Mouse (Mus musculus) embryonic facial prominence, embryonic 11.5 days (tissue): ENCODE data around the gene Nckap1l. TPM values are rescaled to one million over a fixed set of nuclear protein-coding genes. Genes with fewer than 3 reads are reported as not detected.
"Not testable (repeated sequence)": the region's sequence is repeated elsewhere in the genome, so short reads cannot be mapped to it uniquely, and the experiment has no call there.

ENCODE experiments used
- ATAC-seq: fragments of 200-750 bp; cut with Nextera tagmentation; replicated peaks from 2 replicates; pipeline ENCODE4 v1.8.0; 2017; ENCODE audit warnings: low read depth; ENCODE audit not compliant: insufficient number of reproducible peaks, low FRiP score, low TSS enrichment
- DNase-seq: peaks from one replicate; pipeline ENCODE4 v3.0.0-alpha.2; 2015; ENCODE audit warnings: low spot score
- H3K27ac ChIP-seq: fragments of 300-500 bp; sonication (generic); replicated peaks from 2 replicates; pipeline ENCODE4 v1.5.1; 2014; ENCODE audit warnings: mild to moderate bottlenecking, low read depth, low read length, control low read depth
- H3K27me3 ChIP-seq: fragments of 300-500 bp; sonication (generic); 2 replicates; pipeline ENCODE4 v1.6.1; 2014; ENCODE audit warnings: mild to moderate bottlenecking, low read length, moderate library complexity, mixed read lengths; ENCODE audit not compliant: control insufficient read depth, insufficient read depth
- H3K36me3 ChIP-seq: fragments of 300-500 bp; sonication (generic); replicated peaks from 2 replicates; pipeline ENCODE4 v1.6.1; 2014; ENCODE audit warnings: low read depth, mild to moderate bottlenecking, low read length, moderate library complexity, mixed read lengths; ENCODE audit not compliant: control insufficient read depth, insufficient read depth
- H3K4me1 ChIP-seq: fragments of 300-500 bp; sonication (generic); 2 replicates; pipeline ENCODE4 v1.6.1; 2014; ENCODE audit warnings: low read length, mixed read lengths; ENCODE audit not compliant: control insufficient read depth, insufficient read depth
- H3K4me2 ChIP-seq: fragments of 300-500 bp; sonication (generic); 2 replicates; pipeline ENCODE4 v1.6.1; 2014; ENCODE audit warnings: low read depth, mild to moderate bottlenecking, control low read depth, low read length, moderate library complexity
- H3K4me3 ChIP-seq: fragments of 300-500 bp; sonication (generic); 2 replicates; pipeline ENCODE4 v1.5.1; 2014; ENCODE audit warnings: low read depth, low read length, control low read depth
- H3K9ac ChIP-seq: fragments of 300-500 bp; sonication (generic); replicated peaks from 2 replicates; pipeline ENCODE4 v1.6.1; 2014; ENCODE audit warnings: mild to moderate bottlenecking, control low read depth, low read length
- H3K9me3 ChIP-seq: fragments of 300-500 bp; sonication (generic); replicated peaks from 2 replicates; pipeline ENCODE4 v1.6.1; 2016; ENCODE audit warnings: mild to moderate bottlenecking, low read length, inconsistent platforms, mixed read lengths; ENCODE audit not compliant: control insufficient read depth
- WGBS: fragments of 180-500 bp; shearing (Covaris S2); extraction: QIAGEN DNeasy Blood & Tissue Kit; methylation state at CpG from one replicate; pipeline ENCODE4 v1.1.7; 2014; 5-methylcytosine and 5-hydroxymethylcytosine counted together
- polyA plus RNA-seq: library from polyadenylated mRNA; unstranded; fragments of >200 nt; fragmentation: Nextera tagmentation; extraction: Ambion mirVana; gene quantifications from 2 replicates; pipeline ENCODE4 v1.2.1, GENCODE M21; 2014

Nckap1l gene
- polyA plus RNA-seq = 2.0 and 2.1 TPM in 2 replicates

- DNase-seq = no peak
- H3K9ac ChIP-seq = no peak within 1 kb of the TSS
- WGBS = 88% methylated on average over 13 of the region's 13 CpGs
Measured at GRCm38 (mm10) chr15:103453551-103454218, at the start of gene Nckap1l. Gene Nckap1l, plus strand, starts transcription at chr15:103453794.

DNA sequence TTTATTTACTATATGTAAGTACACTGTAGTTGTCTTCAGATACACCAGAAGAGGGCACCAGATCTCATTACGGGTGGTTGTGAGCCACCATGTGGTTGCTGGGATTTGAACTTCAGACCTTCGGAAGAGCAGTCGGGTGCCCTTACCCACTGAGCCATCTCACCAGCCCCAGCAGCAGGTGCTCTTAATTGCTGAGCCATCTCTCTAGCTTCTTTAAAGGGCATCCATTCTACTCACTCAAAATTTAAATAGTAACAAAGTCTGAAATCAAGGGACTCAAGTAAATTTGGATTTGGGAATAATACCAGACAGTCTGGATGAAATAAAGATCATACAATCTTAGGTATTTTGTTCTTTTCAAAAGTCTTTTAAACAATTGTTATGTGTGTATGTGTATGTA lies 48.0 kb upstream of the Nckap1l start:
- H3K9ac ChIP-seq, H3K27me3 ChIP-seq, DNase-seq, ATAC-seq, H3K36me3 ChIP-seq, H3K4me1 ChIP-seq, H3K4me3 ChIP-seq, H3K4me2 ChIP-seq, H3K27ac ChIP-seq, H3K9me3 ChIP-seq: not testable (repeated sequence)
- WGBS = 87% methylated on average over 2 of the region's 3 CpGs

More at GRCm38 (mm10) chr15:103453551-103454218, at the start of gene Nckap1l:
- H3K9me3 ChIP-seq = no peaks in the 10 kb centered on the region
- H3K4me2 ChIP-seq = no peak within 1 kb of the TSS
- H3K36me3 ChIP-seq = no peaks in the 10 kb centered on the region
- no peak within 1 kb of the TSS for H3K27ac ChIP-seq
- H3K4me3 ChIP-seq = no peak within 1 kb of the TSS
- H3K27me3 ChIP-seq = no peaks in the 10 kb centered on the region
- ATAC-seq = no peak
- H3K4me1 ChIP-seq = no peaks in the 10 kb centered on the region

GRCm38 (mm10) chr15:103427017-103427416 lies 26.6 kb upstream of the Nckap1l start:
- ATAC-seq (no peak), DNase-seq (no peak)
- WGBS = 30% methylated on average over 2 of the region's 2 CpGs
- Histone ChIP-seq H3K27me3 (no peaks in the 10 kb centered on the region), H3K9me3 (no peaks in the 10 kb centered on the region), H3K36me3 (no peaks in the 10 kb centered on the region), H3K27ac (no peak overlapping the region), H3K4me1 (no peaks in the 10 kb centered on the region), H3K4me2 (no peak overlapping the region), H3K9ac (no peak overlapping the region), H3K4me3 (no peak overlapping the region)

GRCm38 (mm10) chr15:103430241-103430640 lies 23.4 kb upstream of the Nckap1l start, which contains the start of gene Gtsf1:
Gene Gtsf1, minus strand, starts transcription at chr15:103430470.
- no peak within 1 kb of the TSS for H3K9ac ChIP-seq
- ATAC-seq = no peak

DNA sequence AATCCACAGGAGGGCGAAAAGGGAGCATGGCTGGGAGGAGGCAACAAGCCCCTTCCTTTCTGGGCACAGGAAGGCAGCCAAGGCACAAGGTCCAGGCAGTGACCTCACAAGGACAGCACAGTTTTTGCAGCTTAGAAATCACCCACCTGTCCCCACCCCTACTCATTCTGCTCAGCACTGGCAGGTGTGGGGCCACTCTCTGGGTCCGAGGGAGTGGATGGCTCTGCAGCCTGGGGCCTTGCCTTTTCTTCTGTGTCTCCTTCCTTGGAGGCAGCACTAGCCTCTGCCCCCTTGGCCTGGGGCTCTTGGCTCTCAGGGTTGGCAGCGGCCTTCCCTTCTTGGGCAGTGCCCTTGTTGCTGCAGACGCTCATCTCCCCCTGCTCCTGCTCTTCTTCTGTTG lies 7.6 kb upstream of the Nckap1l start:
- H3K4me2 ChIP-seq, DNase-seq, H3K9ac ChIP-seq, H3K4me3 ChIP-seq, H3K27ac ChIP-seq, H3K36me3 ChIP-seq, ATAC-seq, H3K4me1 ChIP-seq, H3K9me3 ChIP-seq, H3K27me3 ChIP-seq: not testable (repeated sequence)
- 66% methylated on average over 4 of the region's 4 CpGs for WGBS

More at GRCm38 (mm10) chr15:103430241-103430640, 23.4 kb upstream of the Nckap1l start, which contains the start of gene Gtsf1:
- no peaks in the 10 kb centered on the region for H3K4me1 ChIP-seq
- H3K27me3 ChIP-seq = no peaks in the 10 kb centered on the region
- DNase-seq = no peak
- H3K4me3 ChIP-seq = no peak within 1 kb of the TSS
- H3K4me2 ChIP-seq = no peak within 1 kb of the TSS
- WGBS = 95% methylated on average over 16 of the region's 16 CpGs
- H3K27ac ChIP-seq = no peak within 1 kb of the TSS
- no peaks in the 10 kb centered on the region for H3K9me3 ChIP-seq
- no peaks in the 10 kb centered on the region for H3K36me3 ChIP-seq

- no peak within 1 kb of the TSS for H3K4me3 ChIP-seq
- H3K9ac ChIP-seq = no peak within 1 kb of the TSS
- no peaks in the 10 kb centered on the region for H3K36me3 ChIP-seq
- H3K9me3 ChIP-seq = no peaks in the 10 kb centered on the region
- no peak for DNase-seq
- H3K4me1 ChIP-seq = no peaks in the 10 kb centered on the region
- no peak for ATAC-seq
- H3K27me3 ChIP-seq = no peaks in the 10 kb centered on the region
- no peak within 1 kb of the TSS for H3K4me2 ChIP-seq
- H3K27ac ChIP-seq = no peak within 1 kb of the TSS
- WGBS = 33% methylated on average over 3 of the region's 3 CpGs
Measured at GRCm38 (mm10) chr15:103448369-103448768, 5.2 kb upstream of the Nckap1l start, which contains the start of gene Gtsf2. Gene Gtsf2, minus strand, starts transcription at chr15:103448469.

GRCm38 (mm10) chr15:103454449-103454848 lies 855 bp downstream of the Nckap1l start:
- Histone ChIP-seq H3K27ac (no peak overlapping the region), H3K27me3 (no peaks in the 10 kb centered on the region), H3K4me1 (no peaks in the 10 kb centered on the region), H3K9ac (no peak overlapping the region), H3K36me3 (no peaks in the 10 kb centered on the region), H3K9me3 (no peaks in the 10 kb centered on the region), H3K4me3 (no peak overlapping the region), H3K4me2 (no peak overlapping the region)
- 83% methylated on average over 6 of the region's 6 CpGs for WGBS
- DNase-seq (no peak), ATAC-seq (no peak)

DNA sequence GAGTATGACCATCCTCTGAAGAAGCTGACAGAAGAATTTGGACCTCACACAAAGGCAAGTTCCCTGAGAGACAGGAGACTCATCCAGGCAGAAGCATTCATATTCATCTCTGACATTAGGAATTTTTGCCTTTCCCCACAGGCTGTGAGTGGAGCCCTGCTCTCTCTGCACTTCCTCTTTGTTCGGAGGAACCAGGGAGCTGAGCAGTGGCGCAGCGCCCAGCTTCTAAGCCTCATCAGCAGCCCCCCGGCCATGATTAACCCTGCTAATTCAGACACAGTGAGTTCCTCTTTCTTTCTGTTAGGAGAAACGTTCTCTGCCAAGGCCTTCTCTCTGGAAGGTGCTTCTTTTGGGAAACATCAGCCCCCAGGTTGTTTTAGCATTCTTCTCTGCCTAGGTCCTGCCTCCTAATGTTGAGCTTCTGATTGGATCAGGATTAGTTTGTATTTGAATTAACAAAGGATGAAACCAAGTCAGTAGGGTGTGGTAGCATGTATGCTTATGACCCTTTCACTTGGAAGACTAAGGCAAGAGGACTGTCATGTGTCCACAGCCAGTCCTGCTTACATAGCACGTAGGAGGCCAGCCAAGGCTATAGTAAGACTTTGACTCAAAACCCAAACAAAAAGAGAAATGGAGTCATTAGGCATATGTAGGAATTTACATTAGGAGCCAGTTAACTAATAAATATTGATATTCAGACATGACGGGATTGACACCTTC lies 9.1 kb downstream of the Nckap1l start:
- no peak for ATAC-seq
- DNase-seq = no peak
- Histone ChIP-seq H3K9me3 (no peaks in the 10 kb centered on the region), H3K9ac (no peak overlapping the region), H3K36me3 (no peaks in the 10 kb centered on the region), H3K4me1 (no peaks in the 10 kb centered on the region), H3K27me3 (no peaks in the 10 kb centered on the region), H3K4me2 (no peak overlapping the region), H3K27ac (no peak overlapping the region), H3K4me3 (no peak overlapping the region)
- 70% methylated on average over 7 of the region's 7 CpGs for WGBS
